Mouse (Mus musculus) T-helper 1 cell (primary cell): ENCODE results near the gene Shmt2.

Experiments used
- in situ Hi-C: fragments of 300-600 bp; cut with MboI, MseI; formaldehyde crosslinking; loops from one replicate; pipeline ENCODE4 v1.15.1; 2025; ENCODE audit warnings: high pct_unique_total_duplicates

Shmt2 gene

DNA sequence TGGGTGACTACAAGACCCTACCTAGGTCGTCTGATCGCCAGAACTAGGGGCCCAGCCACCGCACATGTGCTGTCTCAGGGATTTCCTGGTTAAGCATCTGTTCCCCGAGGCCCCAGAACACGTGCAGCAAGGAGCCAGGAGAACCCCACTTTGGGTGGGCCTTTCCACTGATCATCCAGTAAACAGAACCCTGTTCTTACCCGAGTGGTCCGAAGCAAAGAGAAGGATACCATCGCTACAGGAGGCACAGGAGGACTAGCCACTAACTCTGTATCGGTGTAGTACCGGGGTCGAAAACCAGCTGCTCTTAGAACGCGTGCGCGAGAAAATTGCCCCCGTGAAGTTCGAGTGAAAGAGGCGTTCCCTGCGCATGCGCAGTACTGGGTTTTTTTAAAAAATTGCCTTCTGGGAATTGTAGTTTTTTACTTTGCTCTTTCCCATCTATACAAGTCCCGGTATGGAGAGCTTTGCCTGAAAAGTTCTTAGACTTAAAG lies at the start of gene Shmt2:
Gene Shmt2, minus strand, starts transcription at position 357 of the 494 bp plus-strand sequence.
- in situ Hi-C loops: no loop called here

- in situ Hi-C loops: no loop called here
Observed at GRCm38 (mm10) chr10:127570937-127571641, 48.8 kb upstream of the Shmt2 start.

GRCm38 (mm10) chr10:127570384-127570783 lies 48.1 kb upstream of the Shmt2 start:
- in situ Hi-C loops: no loop called here

- in situ Hi-C loops: no loop called here
Observed at GRCm38 (mm10) chr10:127569450-127569849, 47.2 kb upstream of the Shmt2 start.

DNA sequence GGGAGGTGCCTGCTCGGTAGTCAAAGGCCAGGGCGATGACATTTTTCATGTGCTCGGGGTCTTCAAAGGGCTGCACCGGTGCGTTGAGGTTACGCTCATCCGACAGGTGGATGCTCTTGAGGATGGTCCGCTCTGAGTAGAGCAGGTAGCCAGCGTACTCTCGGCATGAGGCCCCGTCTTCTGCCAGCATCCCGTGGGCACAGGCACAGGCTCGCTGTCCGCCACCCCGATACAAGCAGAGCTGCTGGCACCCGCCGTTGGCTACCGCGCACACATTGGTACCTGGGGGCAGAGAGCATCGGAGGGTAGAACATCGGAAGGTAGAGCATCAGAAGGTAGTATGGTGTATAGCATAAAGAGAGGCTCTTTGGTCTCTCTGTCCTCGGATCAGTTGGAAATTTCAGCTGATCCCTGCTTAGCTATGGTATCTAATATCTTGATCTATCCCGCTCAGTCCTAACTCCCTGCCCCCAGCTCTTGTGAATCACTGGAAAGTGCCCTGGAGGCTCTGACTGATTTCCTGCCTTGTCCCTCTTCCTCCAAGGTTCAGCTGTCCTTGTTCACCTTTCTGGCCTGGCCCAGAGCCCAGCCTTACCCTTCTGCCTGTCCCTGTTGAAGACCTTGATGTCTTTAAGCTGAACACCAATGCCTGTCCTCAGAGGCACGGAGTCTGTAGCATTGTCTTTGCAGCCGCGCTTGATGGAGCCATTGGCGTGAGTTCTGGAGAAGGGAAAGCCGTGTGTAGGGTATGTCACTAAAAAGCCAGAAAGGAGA lies 44.5 kb upstream of the Shmt2 start:
- in situ Hi-C loops: no loop called here

GRCm38 (mm10) chr10:127564301-127564700 lies 42.1 kb upstream of the Shmt2 start:
- in situ Hi-C loops: no loop called here

- in situ Hi-C loops: no loop called here
Observed at GRCm38 (mm10) chr10:127563840-127564239, 41.6 kb upstream of the Shmt2 start.

- in situ Hi-C loops: no loop called here
Observed at GRCm38 (mm10) chr10:127561145-127561544, 38.9 kb upstream of the Shmt2 start.

GRCm38 (mm10) chr10:127557397-127557796 lies 35.2 kb upstream of the Shmt2 start:
- in situ Hi-C loops: no loop called here

- in situ Hi-C loops: no loop called here
Observed at GRCm38 (mm10) chr10:127555703-127556102, 33.5 kb upstream of the Shmt2 start.

- in situ Hi-C loops: no loop called here
Observed at GRCm38 (mm10) chr10:127549892-127550291, 27.6 kb upstream of the Shmt2 start.

GRCm38 (mm10) chr10:127548236-127548635 lies 26.0 kb upstream of the Shmt2 start:
- in situ Hi-C loops: no loop called here

- in situ Hi-C loops: no loop called here
Observed at GRCm38 (mm10) chr10:127546505-127546904, 24.3 kb upstream of the Shmt2 start.

GRCm38 (mm10) chr10:127544375-127544774 lies 22.1 kb upstream of the Shmt2 start:
- in situ Hi-C loops: loop anchor here (5.0 kb wide), 1 partner anchor 37 kb away; no protein-coding TSS in a partner anchor

DNA sequence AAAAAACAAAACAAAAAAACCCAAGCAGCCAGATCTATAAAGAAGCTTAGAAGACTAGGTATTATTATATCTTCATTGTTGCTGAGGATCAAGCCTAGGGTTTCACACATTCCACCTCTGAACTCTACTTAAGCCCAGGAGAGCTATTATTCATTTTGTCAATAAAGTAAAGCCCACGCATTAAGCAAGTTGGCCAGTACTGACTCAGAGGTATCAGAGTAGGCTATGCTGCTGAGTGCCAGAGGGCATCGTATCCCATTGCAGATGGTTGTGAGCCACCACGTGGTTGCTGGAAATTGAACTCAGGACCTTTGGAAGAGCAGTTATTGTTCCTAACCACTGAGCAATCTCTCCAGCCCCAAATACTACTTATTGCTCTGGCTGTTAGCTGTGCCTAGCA lies 21.7 kb upstream of the Shmt2 start:
- in situ Hi-C loops: loop anchor here (5.0 kb wide), 1 partner anchor 37 kb away; no protein-coding TSS in a partner anchor

- in situ Hi-C loops: loop anchor here (5.0 kb wide), 1 partner anchor 35 kb away; no protein-coding TSS in a partner anchor
Observed at GRCm38 (mm10) chr10:127542720-127543119, 20.5 kb upstream of the Shmt2 start.

DNA sequence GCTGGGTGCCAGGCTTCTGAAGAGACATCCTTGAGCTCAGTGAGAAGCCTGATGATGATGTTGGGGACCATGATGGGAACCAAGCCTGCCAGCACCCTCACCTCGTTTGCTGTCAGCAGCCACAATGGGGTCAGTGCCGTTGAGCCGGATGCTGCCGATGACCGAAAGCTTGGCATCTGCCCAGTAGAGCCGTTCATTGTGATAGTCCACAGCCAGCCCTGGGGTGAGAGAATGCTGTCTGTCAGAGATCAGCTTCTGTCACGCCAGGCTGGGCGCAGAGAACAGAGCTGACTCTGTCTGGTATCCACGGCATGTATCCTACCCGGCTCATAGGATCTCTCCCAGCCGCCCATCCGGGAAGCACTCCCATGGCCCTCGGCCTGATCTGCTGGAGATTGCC lies 19.8 kb upstream of the Shmt2 start:
- in situ Hi-C loops: loop anchor here (5.0 kb wide), 1 partner anchor 35 kb away; no protein-coding TSS in a partner anchor

DNA sequence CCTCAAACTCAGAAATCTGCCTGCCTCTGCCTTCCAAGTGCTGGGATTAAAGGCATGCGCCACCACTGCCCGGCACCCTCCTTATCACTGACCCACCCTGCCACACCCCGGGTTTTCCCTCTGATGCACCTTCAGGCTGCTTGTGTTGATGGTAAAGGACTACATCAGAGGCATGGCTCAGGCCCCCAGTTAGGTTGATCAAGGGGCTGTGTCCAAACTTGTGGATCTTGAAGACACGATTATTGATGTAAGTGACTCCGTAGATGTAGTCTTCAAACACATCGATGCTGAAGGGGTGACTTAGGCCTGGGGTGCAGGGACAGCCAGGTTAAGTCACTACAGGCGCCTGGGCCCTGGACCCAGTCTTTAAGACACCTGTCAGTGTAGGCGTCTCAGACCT lies 19.3 kb upstream of the Shmt2 start:
- in situ Hi-C loops: loop anchor here (5.0 kb wide), 1 partner anchor 34 kb away; no protein-coding TSS in a partner anchor

DNA sequence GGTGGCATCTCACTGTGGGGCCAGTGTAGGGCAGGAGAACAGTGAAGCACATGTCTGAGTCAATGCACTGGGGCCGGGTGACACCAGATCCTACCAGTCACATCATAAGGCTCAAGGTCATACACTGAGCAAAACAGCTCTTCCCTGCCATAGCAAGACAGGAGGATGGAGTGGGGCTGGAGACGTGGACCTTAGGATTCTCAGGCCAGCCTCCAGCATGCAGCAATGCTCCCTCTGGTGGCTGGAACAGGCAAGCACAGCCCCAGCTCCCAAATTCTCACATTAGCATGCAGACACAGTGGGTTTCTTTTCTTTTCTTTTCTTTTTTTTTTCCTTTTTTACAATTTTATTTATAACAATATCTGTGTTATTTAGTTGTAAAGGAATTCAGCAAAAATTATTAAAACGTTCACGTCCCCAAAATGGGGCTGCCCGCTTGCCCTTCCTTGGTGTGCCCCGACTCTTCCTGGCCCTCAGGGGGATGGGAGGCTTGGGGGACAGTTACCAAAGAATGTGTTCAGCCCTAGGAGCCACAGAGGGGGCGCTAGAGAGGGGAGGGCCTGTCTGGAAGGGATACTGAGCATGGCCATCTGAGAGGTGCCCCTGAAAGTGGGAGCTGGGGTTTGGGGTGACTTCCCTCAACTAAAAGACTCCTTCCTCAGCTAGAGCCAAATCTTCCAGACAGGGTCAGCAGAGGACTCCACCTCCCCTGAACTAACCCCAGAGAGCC lies 15.8 kb upstream of the Shmt2 start:
- in situ Hi-C loops: no loop called here

GRCm38 (mm10) chr10:127536586-127537314 lies 14.5 kb upstream of the Shmt2 start:
- in situ Hi-C loops: no loop called here

DNA sequence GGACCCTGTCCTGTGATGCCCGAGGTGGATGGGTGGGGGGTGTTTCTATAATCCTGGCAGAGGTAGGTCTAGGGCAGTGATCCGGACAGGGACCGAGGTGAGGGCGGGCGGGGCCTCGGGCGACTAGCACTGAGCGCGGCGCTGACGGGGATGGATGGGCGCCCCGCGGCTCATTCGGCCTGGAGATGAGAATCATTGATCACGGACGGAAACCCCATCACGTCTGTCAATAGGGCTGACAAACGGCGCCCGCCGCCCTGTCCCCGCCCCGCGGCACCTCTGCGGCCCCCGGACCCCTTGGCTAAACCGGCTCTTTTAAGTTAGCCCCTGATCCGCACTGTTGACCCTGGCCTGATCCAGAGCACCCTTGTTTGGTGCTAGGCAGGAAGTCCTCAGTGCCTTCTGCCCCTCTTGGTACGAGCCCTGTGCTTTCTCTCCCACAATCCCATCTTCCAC lies 12.7 kb upstream of the Shmt2 start:
- in situ Hi-C loops: no loop called here
